In genomic region chrX:133931302-133932013, GRCm38 (mm10) we compare ENCODE assay signal across 11 mouse cellular contexts. TPM values are rescaled to one million over a fixed set of nuclear protein-coding genes. Genes with fewer than 3 reads are reported as not detected.
DNase-seq lines count a peak whose midpoint lies in the region; ATAC-seq and TF ChIP-seq lines count a peak whose summit lies in the region.
"Had no signal": no experiment of that assay in that cellular context is flagged by ENCODE, and none has a peak within 500 bp of the region (broad histone marks: within the 10 kb centered on the region; RNA-seq: fewer than 3 reads in every experiment).

No protein-coding gene starts in this region.

- DNase-seq in adrenal gland, adult 2 months, result peak; percentile 14
- DNase-seq in adrenal gland, postnatal 4 days (ENCODE audit: low spot score in 2 of 2), result no peak
- DNase-seq in liver, adult 2 months (ENCODE audit: extremely low read depth, low read depth, low spot score), result peak; percentile 53
- DNase-seq in brain, embryonic 14.5 days (ENCODE audit: low read depth), result peak; percentile 81
- DNase-seq in lung, postnatal 14 days, result peak; percentile 52

- H3K27me3 ChIP-seq in liver, adult 2 months (ENCODE audit: control insufficient read depth, insufficient read depth, low read length), result no peaks in the 10 kb centered on the region
- H3K27me3 ChIP-seq in liver, embryonic 12.5 days (replicated peaks), result no peaks in the 10 kb centered on the region
- H3K27me3 ChIP-seq in kidney, embryonic 14.5 days (ENCODE audit: control insufficient read depth, insufficient read depth, low read length), result no peaks in the 10 kb centered on the region

- no peak overlapping the region for H3K4me3 ChIP-seq in liver, adult 2 months (ENCODE audit: insufficient read depth, low read depth, low read length)
- no peak overlapping the region for H3K4me3 ChIP-seq in liver, embryonic 12.5 days
- no peak overlapping the region for H3K4me3 ChIP-seq in kidney, embryonic 14.5 days (ENCODE audit: low read length)
- H3K4me3 ChIP-seq: erythroblast, embryonic 14.5 days; limb, embryonic 12.5 days had no signal

- H3K9ac ChIP-seq in liver, adult 2 months (ENCODE audit: low read depth, low read length), result no peak overlapping the region
- no peak overlapping the region for H3K9ac ChIP-seq in liver, embryonic 12.5 days
- H3K9ac ChIP-seq in kidney, embryonic 14.5 days (ENCODE audit: low read depth, low read length), result no peak overlapping the region
- H3K9ac ChIP-seq: limb, embryonic 12.5 days had no signal

- TF ChIP-seq POLR2A in liver, adult 2 months (IDR thresholded peaks at IDR 0.05; ENCODE audit: extremely low read depth, insufficient read depth, low read length), result no peak
- TF ChIP-seq POLR2A in brain, embryonic 14.5 days (IDR thresholded peaks at IDR 0.05; ENCODE audit: borderline replicate concordance, extremely low read depth, insufficient read depth, insufficient read length, poor library complexity, severe bottlenecking), result no peak

- no peaks in the 10 kb centered on the region for H3K79me2 ChIP-seq in liver, adult 2 months (ENCODE audit: control insufficient read depth, insufficient read depth, low read length)

- H3K36me3 ChIP-seq in liver, adult 2 months (ENCODE audit: control insufficient read depth, insufficient read depth, low read length), result no peaks in the 10 kb centered on the region
- H3K36me3 ChIP-seq in liver, embryonic 12.5 days, result no peaks in the 10 kb centered on the region
- no peaks in the 10 kb centered on the region for H3K36me3 ChIP-seq in kidney, embryonic 14.5 days (ENCODE audit: control insufficient read depth, insufficient read depth, low read length)
- H3K36me3 ChIP-seq: limb, embryonic 12.5 days had no signal

- no peak for ATAC-seq in liver, embryonic 12.5 days
- ATAC-seq in kidney, embryonic 14.5 days (ENCODE audit: low FRiP score, low TSS enrichment), result 0 out of 2 replicates have a peak, but pooled peaks have one; percentile 20
- ATAC-seq in monocyte, adult 5-6 weeks (replicated peaks; ENCODE audit: insufficient number of reproducible peaks, low FRiP score, low TSS enrichment, poor library complexity, severe bottlenecking), result no peak

- 44% methylated on average over 12 of the region's 12 CpGs for WGBS in liver, adult 2 months
- 45% methylated on average over 12 of the region's 12 CpGs for WGBS in liver, embryonic 12.5 days (ENCODE audit: insufficient replicate concordance)
- 59% methylated on average over 12 of the region's 12 CpGs for WGBS in kidney, embryonic 14.5 days

- H3K4me2 ChIP-seq in liver, embryonic 12.5 days, result no peak overlapping the region
- no peak overlapping the region for H3K4me2 ChIP-seq in kidney, embryonic 14.5 days (replicated peaks; ENCODE audit: low read depth, low read length)
- H3K4me2 ChIP-seq: limb, embryonic 12.5 days had no signal

- TF ChIP-seq CTCF in liver, adult 2 months (IDR thresholded peaks at IDR 0.05; ENCODE audit: low read depth, low read length), result no peak
- no peak for TF ChIP-seq CTCF in brain, embryonic 14.5 days (IDR thresholded peaks at IDR 0.05; ENCODE audit: borderline replicate concordance, extremely low read depth, insufficient read depth, insufficient read length)

- no peaks in the 10 kb centered on the region for H3K9me3 ChIP-seq in liver, embryonic 12.5 days (replicated peaks)
- no peaks in the 10 kb centered on the region for H3K9me3 ChIP-seq in kidney, embryonic 14.5 days (ENCODE audit: control insufficient read depth, low read length)
- H3K9me3 ChIP-seq: limb, embryonic 12.5 days had no signal

- no peak overlapping the region for H3K27ac ChIP-seq in liver, adult 2 months (replicated peaks; ENCODE audit: insufficient read depth, low read depth, low read length)
- no peak overlapping the region for H3K27ac ChIP-seq in liver, embryonic 12.5 days
- no peak overlapping the region for H3K27ac ChIP-seq in kidney, embryonic 14.5 days (ENCODE audit: low read depth, low read length)
- H3K27ac ChIP-seq: limb, embryonic 12.5 days had no signal

- no peaks in the 10 kb centered on the region for H3K4me1 ChIP-seq in liver, adult 2 months (ENCODE audit: control insufficient read depth, insufficient read depth, low read length)
- no peaks in the 10 kb centered on the region for H3K4me1 ChIP-seq in liver, embryonic 12.5 days
- H3K4me1 ChIP-seq in kidney, embryonic 14.5 days (ENCODE audit: control insufficient read depth, insufficient read depth, low read length), result no peaks in the 10 kb centered on the region
- H3K4me1 ChIP-seq: limb, embryonic 12.5 days had no signal

RNA-seq across cellular contexts. Expression of gene Srpx2, which starts 23.2 kb away (rescaled TPM):
- 1 to 10 TPM; 3.7 to 3.8 TPM for total RNA-seq in adrenal gland, adult 2 months (2021)
- polyA plus RNA-seq in adrenal gland, adult 2 months (2012; rRNA removed), result 2.2 and 2.8 TPM in 2 replicates
- total RNA-seq in adrenal gland, postnatal 4 days (2021), result 1 to 10 TPM; 3.9 to 5.3 TPM
- 1.2 and 1.7 TPM in 2 replicates for total RNA-seq in liver, adult 2 months (2014; rRNA removed)
- polyA plus RNA-seq in liver, adult 2 months (2012; rRNA removed), result 1.3 and 1.4 TPM in 2 replicates
- polyA plus RNA-seq in liver, embryonic 12.5 days (2016; fragmentation: Nextera tagmentation; extraction: Ambion mirVana), result 0.14 and 0.17 TPM in 2 replicates
- polyA plus RNA-seq in brain, embryonic 14.5 days (2012; rRNA removed), result 0.66 and 2.1 TPM in 2 replicates
- polyA plus RNA-seq in kidney, embryonic 14.5 days (2014; fragmentation: Nextera tagmentation; extraction: Ambion mirVana), result 1.7 and 1.8 TPM in 2 replicates
- total RNA-seq in monocyte, adult 5-6 weeks (2017), result not detected in 3 replicates

RNA-seq across cellular contexts. Expression of gene Tspan6, which starts 33.2 kb away (rescaled TPM):
- total RNA-seq in adrenal gland, adult 2 months (2021), result 10 to 100 TPM; 27.7 to 33.6 TPM
- 2.4 and 3.3 TPM in 2 replicates for polyA plus RNA-seq in adrenal gland, adult 2 months (2012; rRNA removed)
- total RNA-seq in adrenal gland, postnatal 4 days (2021), result 10 to 100 TPM; 52.2 to 57.0 TPM
- 0.65 and 1.1 TPM in 2 replicates for total RNA-seq in liver, adult 2 months (2014; rRNA removed)
- 0.15 and 0.20 TPM in 2 replicates for polyA plus RNA-seq in liver, adult 2 months (2012; rRNA removed)
- 30.2 and 33.3 TPM in 2 replicates for polyA plus RNA-seq in liver, embryonic 12.5 days (2016; fragmentation: Nextera tagmentation; extraction: Ambion mirVana)
- 125 and 129 TPM in 2 replicates for polyA plus RNA-seq in brain, embryonic 14.5 days (2012; rRNA removed)
- 203 and 238 TPM in 2 replicates for polyA plus RNA-seq in kidney, embryonic 14.5 days (2014; fragmentation: Nextera tagmentation; extraction: Ambion mirVana)
- total RNA-seq in monocyte, adult 5-6 weeks (2017), result 2.3 TPM in 1 of 3 replicates, not detected in the others
- polyA plus RNA-seq: erythroblast, embryonic 14.5 days had no signal

RNA-seq across cellular contexts. Expression of gene Sytl4, which starts 50.2 kb away (rescaled TPM):
- total RNA-seq in adrenal gland, adult 2 months (2021), result 10 to 100 TPM; 12.7 to 16.0 TPM
- polyA plus RNA-seq in adrenal gland, adult 2 months (2012; rRNA removed), result 0.73 and 0.96 TPM in 2 replicates
- 10 to 100 TPM; 21.2 to 27.9 TPM for total RNA-seq in adrenal gland, postnatal 4 days (2021)
- 2.3 and 2.5 TPM in 2 replicates for total RNA-seq in liver, adult 2 months (2014; rRNA removed)
- 0.54 and 0.71 TPM in 2 replicates for polyA plus RNA-seq in liver, adult 2 months (2012; rRNA removed)
- polyA plus RNA-seq in liver, embryonic 12.5 days (2016; fragmentation: Nextera tagmentation; extraction: Ambion mirVana), result 1.7 and 2.0 TPM in 2 replicates
- polyA plus RNA-seq in brain, embryonic 14.5 days (2012; rRNA removed), result 0.47 and 0.77 TPM in 2 replicates
- 2.4 and 3.3 TPM in 2 replicates for polyA plus RNA-seq in kidney, embryonic 14.5 days (2014; fragmentation: Nextera tagmentation; extraction: Ambion mirVana)
- 1.1 to 9.1 TPM (median 3.6 TPM) in 3 replicates for total RNA-seq in monocyte, adult 5-6 weeks (2017)
- polyA plus RNA-seq: C2C12; erythroblast, embryonic 14.5 days had no signal

Comparison
In these comparisons a context has a peak if more than half of its experiments do, and no peak if none do; other contexts are left out.
1. DNase-seq: peak in adrenal gland, adult 2 months (single experiment), liver, adult 2 months (single experiment), brain, embryonic 14.5 days (single experiment) and lung, postnatal 14 days (single experiment); none in adrenal gland, postnatal 4 days (0 of 2).